Mouse (Mus musculus) gastrocnemius, adult 8-10 months (tissue): Measurements from ENCODE around the gene Rgl3. TPM values are rescaled to one million over a fixed set of nuclear protein-coding genes. Genes with fewer than 3 reads are reported as not detected.

Experiments
- DNase-seq, 2 experiments: peaks; one replicate each; pipeline ENCODE4 v3.0.0; 2022; ENCODE audit warnings: low spot score in 2 of 2
- total RNA-seq, 4 experiments: library from RNA; stranded (reverse); gene quantifications; 2 replicates each; pipeline ENCODE4 v1.2.4; 2022

Gene Rgl3
- total RNA-seq, 4 experiments from 2014 or later = 0.27 to 0.88 (median 0.63) TPM

GRCm38 (mm10) chr9:21923490-21924098 lies 65.7 kb downstream of the Rgl3 start:
- no peak for DNase-seq

- no peak for DNase-seq
Observed at GRCm38 (mm10) chr9:21923036-21923435, 66.2 kb downstream of the Rgl3 start.

Other genes with a start within 250 kb of the Rgl3 start
- gene Spc24, start 229.1 kb downstream of the Rgl3 start, total RNA-seq = 1 to 10 TPM; 1.5 to 3.3 (median 1.7) TPM
- gene Kank2, start 190.7 kb downstream of the Rgl3 start, total RNA-seq = 10 to 100 TPM; 13.0 to 15.2 (median 14.2) TPM
- gene Angptl8, start 153.9 kb downstream of the Rgl3 start, total RNA-seq = not detected
- gene Dock6, start 136.8 kb downstream of the Rgl3 start, total RNA-seq = 1 to 10 TPM; 4.7 to 8.3 (median 5.2) TPM
- 1 to 10 TPM; 2.3 to 6.0 (median 2.9) TPM for gene Rab3d, start 71.3 kb downstream of the Rgl3 start, total RNA-seq
- under 1 TPM in 1 of 4 experiments, not detected in 3; 0.38 TPM for gene Ccdc159, start 62.0 kb downstream of the Rgl3 start, total RNA-seq
- 10 to 100 TPM; 11.1 to 13.9 (median 13.1) TPM for gene Tmem205, start 61.9 kb downstream of the Rgl3 start, total RNA-seq
- 1 to 10 TPM in 1 of 4 experiments, under 1 TPM in 3; 0.36 to 1.1 (median 0.60) TPM for gene Plppr2, start 52.4 kb downstream of the Rgl3 start, total RNA-seq
- 1 to 10 TPM; 2.4 to 3.0 (median 2.7) TPM for gene Swsap1, start 33.7 kb downstream of the Rgl3 start, total RNA-seq
- gene Epor, start 25.9 kb downstream of the Rgl3 start, total RNA-seq = under 1 TPM in 2 of 4 experiments, not detected in 2; 0.17 to 0.31 TPM
- gene Ccdc151, start 13.2 kb upstream of the Rgl3 start, total RNA-seq = not detected
- gene Prkcsh, start 13.4 kb upstream of the Rgl3 start, total RNA-seq = 10 to 100 TPM; 25.3 to 27.8 (median 26.4) TPM
- under 1 TPM in 1 of 4 experiments, not detected in 3; 0.08 TPM for gene Elavl3, start 62.6 kb upstream of the Rgl3 start, total RNA-seq
- not detected for gene Gm49318, start 81.8 kb upstream of the Rgl3 start, total RNA-seq
- 1 to 10 TPM; 3.2 to 5.8 (median 4.1) TPM for gene Zfp653, start 81.9 kb upstream of the Rgl3 start, total RNA-seq
- 100 to 1,000 TPM in 1 of 4 experiments, 10 to 100 TPM in 3; 79.8 to 101 (median 93.0) TPM for gene Ecsit, start 96.0 kb upstream of the Rgl3 start, total RNA-seq
- 1 to 10 TPM; 1.7 to 4.9 (median 2.1) TPM for gene Cnn1, start 109.8 kb upstream of the Rgl3 start, total RNA-seq
- gene Elof1, start 127.7 kb upstream of the Rgl3 start, total RNA-seq = 10 to 100 TPM; 37.2 to 44.8 (median 43.2) TPM
- gene Acp5, start 146.3 kb upstream of the Rgl3 start, total RNA-seq = 1 to 10 TPM in 2 of 4 experiments, under 1 TPM in 2; 0.17 to 2.9 (median 1.4) TPM
- 10 to 100 TPM; 30.6 to 39.5 (median 34.8) TPM for gene Pigyl, start 167.4 kb upstream of the Rgl3 start, total RNA-seq
- not detected for gene Zfp872, start 198.6 kb upstream of the Rgl3 start, total RNA-seq
- 1 to 10 TPM; 4.7 to 7.5 (median 6.8) TPM for gene Zfp809, start 236.3 kb upstream of the Rgl3 start, total RNA-seq